ENCODE assay signal across 8 mouse cellular contexts in the genomic region with DNA sequence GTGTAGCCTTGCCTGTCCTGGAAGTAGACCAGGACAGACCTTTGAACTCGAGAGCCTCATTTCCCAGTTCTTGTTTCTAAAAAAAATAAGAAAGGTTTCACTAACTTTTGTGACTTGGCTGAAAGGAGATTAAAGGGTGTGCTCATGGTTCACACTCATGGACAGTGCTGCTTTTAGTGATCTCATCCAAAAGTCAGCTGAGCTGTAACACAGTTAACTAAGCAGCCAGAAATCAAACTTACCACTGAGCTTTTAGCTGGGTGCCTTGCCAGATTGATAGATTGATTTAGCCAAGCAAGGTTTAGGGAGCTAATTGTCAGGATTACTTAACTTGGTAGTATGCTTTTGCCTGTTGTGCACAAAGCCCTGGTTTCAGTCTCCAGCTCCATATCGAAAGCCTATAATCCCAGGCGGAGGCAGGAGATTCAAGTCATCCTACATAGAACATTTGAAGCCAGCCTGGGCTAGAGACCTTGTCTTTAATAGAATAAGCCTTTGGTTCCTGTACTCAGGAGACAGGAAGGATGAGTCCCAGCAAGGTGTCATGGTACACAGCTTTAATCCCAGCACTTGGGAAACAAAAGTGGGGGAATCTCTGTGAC. TPM values are rescaled to one million over a fixed set of nuclear protein-coding genes. Genes with fewer than 3 reads are reported as not detected.
DNase-seq lines count a peak whose midpoint lies in the region; ATAC-seq and TF ChIP-seq lines count a peak whose summit lies in the region.

No protein-coding gene starts in this region.

- H3K9me3 ChIP-seq in kidney, embryonic 15.5 days (replicated peaks), result no peaks in the 10 kb centered on the region
- H3K9me3 ChIP-seq in embryonic facial prominence, embryonic 10.5 days, result no peaks in the 10 kb centered on the region
- H3K9me3 ChIP-seq in intestine, embryonic 14.5 days (ENCODE audit: control insufficient read depth, low read length), result no peaks in the 10 kb centered on the region
- no peaks in the 10 kb centered on the region for H3K9me3 ChIP-seq in midbrain, postnatal 0 days (ENCODE audit: low read length)

- no peak for DNase-seq in kidney, adult 8-10 months
- DNase-seq in embryonic facial prominence, embryonic 10.5 days (ENCODE audit: low spot score), result no peak
- no peak for DNase-seq in intestine, embryonic 14.5 days (ENCODE audit: low spot score)
- no peak for DNase-seq in midbrain, postnatal 0 days (ENCODE audit: low spot score)
- DNase-seq in thymus, postnatal 36 days, result no peak
- no peak for DNase-seq in layer of hippocampus, adult 9-10 months (ENCODE audit: low spot score)
- no peak for DNase-seq in thymus, adult 18-20 months

- no peak for TF ChIP-seq CTCF in midbrain, postnatal 0 days (IDR thresholded peaks at IDR 0.05)

- H3K4me2 ChIP-seq in kidney, embryonic 15.5 days, result peak overlapping the region; percentile 84
- peak overlapping the region; percentile 95 for H3K4me2 ChIP-seq in intestine, embryonic 14.5 days (ENCODE audit: low read length)
- peak overlapping the region; percentile 88; the same call in 1 of the 2 replicates for H3K4me2 ChIP-seq in midbrain, postnatal 0 days (ENCODE audit: low read depth, low read length, poor library complexity, severe bottlenecking)

- WGBS in kidney, embryonic 15.5 days, result 76% methylated on average over 3 of the region's 3 CpGs
- WGBS in embryonic facial prominence, embryonic 10.5 days, result 89% methylated on average over 3 of the region's 3 CpGs
- 79% methylated on average over 3 of the region's 3 CpGs for WGBS in intestine, embryonic 14.5 days
- WGBS in midbrain, postnatal 0 days, result 88% methylated on average over 3 of the region's 3 CpGs

- H3K4me3 ChIP-seq in kidney, embryonic 15.5 days (replicated peaks), result peak overlapping the region; percentile 63
- H3K4me3 ChIP-seq in embryonic facial prominence, embryonic 10.5 days, result peak overlapping the region; percentile 84
- peak overlapping the region; percentile 94 for H3K4me3 ChIP-seq in intestine, embryonic 14.5 days (ENCODE audit: low read depth, low read length)
- peak overlapping the region; percentile 87; the same call in 1 of the 2 replicates for H3K4me3 ChIP-seq in midbrain, postnatal 0 days (ENCODE audit: low read depth, low read length)

- H3K4me1 ChIP-seq in kidney, embryonic 15.5 days, result peaks cover 36% of the 10 kb centered on the region
- H3K4me1 ChIP-seq in embryonic facial prominence, embryonic 10.5 days, result peaks cover 28% of the 10 kb centered on the region
- H3K4me1 ChIP-seq in intestine, embryonic 14.5 days (replicated peaks; ENCODE audit: control insufficient read depth, insufficient read depth, low read length), result peaks cover 16% of the 10 kb centered on the region
- H3K4me1 ChIP-seq in midbrain, postnatal 0 days (ENCODE audit: insufficient read depth, low read length), result peaks cover 7% of the 10 kb centered on the region; the same call in 1 of the 2 replicates

- no peak for ATAC-seq in kidney, embryonic 15.5 days (replicated peaks; ENCODE audit: low FRiP score)
- ATAC-seq in intestine, embryonic 14.5 days (replicated peaks; ENCODE audit: low FRiP score, low TSS enrichment, low read depth), result no peak
- no peak for ATAC-seq in midbrain, postnatal 0 days (ENCODE audit: low FRiP score)

- H3K27me3 ChIP-seq in kidney, embryonic 15.5 days, result no peaks in the 10 kb centered on the region
- no peaks in the 10 kb centered on the region for H3K27me3 ChIP-seq in embryonic facial prominence, embryonic 10.5 days (replicated peaks; ENCODE audit: low read depth, poor library complexity, severe bottlenecking)
- H3K27me3 ChIP-seq in intestine, embryonic 14.5 days (replicated peaks; ENCODE audit: control insufficient read depth, insufficient read depth, low read length), result no peaks in the 10 kb centered on the region
- no peaks in the 10 kb centered on the region for H3K27me3 ChIP-seq in midbrain, postnatal 0 days (ENCODE audit: insufficient read depth, low read length)

- H3K27ac ChIP-seq in kidney, embryonic 15.5 days, result no peak overlapping the region
- no peak overlapping the region for H3K27ac ChIP-seq in embryonic facial prominence, embryonic 10.5 days (replicated peaks)
- H3K27ac ChIP-seq in intestine, embryonic 14.5 days (ENCODE audit: low read depth), result no peak overlapping the region
- no peak overlapping the region for H3K27ac ChIP-seq in midbrain, postnatal 0 days (ENCODE audit: low read depth, low read length)

- peaks cover 61% of the 10 kb centered on the region for H3K36me3 ChIP-seq in kidney, embryonic 15.5 days
- peaks cover 63% of the 10 kb centered on the region for H3K36me3 ChIP-seq in embryonic facial prominence, embryonic 10.5 days (replicated peaks)
- H3K36me3 ChIP-seq in intestine, embryonic 14.5 days (ENCODE audit: control insufficient read depth, insufficient read depth, low read length), result peaks cover 58% of the 10 kb centered on the region
- H3K36me3 ChIP-seq in midbrain, postnatal 0 days (ENCODE audit: insufficient read depth, low read length), result peaks cover 24% of the 10 kb centered on the region

- peak overlapping the region; percentile 75 for H3K9ac ChIP-seq in kidney, embryonic 15.5 days
- H3K9ac ChIP-seq in intestine, embryonic 14.5 days (ENCODE audit: low read length), result peak overlapping the region; percentile 86
- 0 out of 2 replicates have a peak overlapping the region, but pooled peaks have one; percentile 8 for H3K9ac ChIP-seq in midbrain, postnatal 0 days (replicated peaks; ENCODE audit: low read length, poor library complexity, severe bottlenecking)

RNA-seq across cellular contexts. Expression of gene Rnps1, which starts 1.8 kb away (rescaled TPM):
- polyA plus RNA-seq in kidney, embryonic 15.5 days (2015; fragmentation: Nextera tagmentation; extraction: Ambion mirVana), result 293 and 318 TPM in 2 replicates
- polyA plus RNA-seq in embryonic facial prominence, embryonic 10.5 days (2016; fragmentation: Nextera tagmentation; extraction: Ambion mirVana), result 471 and 476 TPM in 2 replicates
- polyA plus RNA-seq in intestine, embryonic 14.5 days (2014; fragmentation: Nextera tagmentation; extraction: Ambion mirVana), result 267 and 292 TPM in 2 replicates
- total RNA-seq in midbrain, postnatal 0 days (2014; rRNA removed), result 248 and 260 TPM in 2 replicates
- polyA plus RNA-seq in midbrain, postnatal 0 days (2015; fragmentation: Nextera tagmentation; extraction: Ambion mirVana), result 347 and 350 TPM in 2 replicates

RNA-seq across cellular contexts. Expression of gene Eci1, which starts 10.3 kb away (rescaled TPM):
- polyA plus RNA-seq in kidney, embryonic 15.5 days (2015; fragmentation: Nextera tagmentation; extraction: Ambion mirVana), result 115 and 117 TPM in 2 replicates
- polyA plus RNA-seq in embryonic facial prominence, embryonic 10.5 days (2016; fragmentation: Nextera tagmentation; extraction: Ambion mirVana), result 86.2 and 89.0 TPM in 2 replicates
- 104 and 106 TPM in 2 replicates for polyA plus RNA-seq in intestine, embryonic 14.5 days (2014; fragmentation: Nextera tagmentation; extraction: Ambion mirVana)
- total RNA-seq in midbrain, postnatal 0 days (2014; rRNA removed), result 20.6 and 26.6 TPM in 2 replicates
- 31.0 and 41.1 TPM in 2 replicates for polyA plus RNA-seq in midbrain, postnatal 0 days (2015; fragmentation: Nextera tagmentation; extraction: Ambion mirVana)

RNA-seq across cellular contexts. Expression of gene Dnase1l2, which starts 26.8 kb away (rescaled TPM):
- polyA plus RNA-seq in kidney, embryonic 15.5 days (2015; fragmentation: Nextera tagmentation; extraction: Ambion mirVana), result 2.4 and 3.2 TPM in 2 replicates
- 2.5 and 3.6 TPM in 2 replicates for polyA plus RNA-seq in embryonic facial prominence, embryonic 10.5 days (2016; fragmentation: Nextera tagmentation; extraction: Ambion mirVana)
- polyA plus RNA-seq in intestine, embryonic 14.5 days (2014; fragmentation: Nextera tagmentation; extraction: Ambion mirVana), result 2.4 TPM in 2 replicates
- 5.0 and 5.6 TPM in 2 replicates for total RNA-seq in midbrain, postnatal 0 days (2014; rRNA removed)
- 0.94 and 1.1 TPM in 2 replicates for polyA plus RNA-seq in midbrain, postnatal 0 days (2015; fragmentation: Nextera tagmentation; extraction: Ambion mirVana)

RNA-seq across cellular contexts. Expression of gene E4f1, which starts 54.0 kb away (rescaled TPM):
- 29.9 and 36.7 TPM in 2 replicates for polyA plus RNA-seq in kidney, embryonic 15.5 days (2015; fragmentation: Nextera tagmentation; extraction: Ambion mirVana)
- polyA plus RNA-seq in embryonic facial prominence, embryonic 10.5 days (2016; fragmentation: Nextera tagmentation; extraction: Ambion mirVana), result 35.5 and 36.6 TPM in 2 replicates
- 23.2 and 23.8 TPM in 2 replicates for polyA plus RNA-seq in intestine, embryonic 14.5 days (2014; fragmentation: Nextera tagmentation; extraction: Ambion mirVana)
- 35.1 and 38.0 TPM in 2 replicates for total RNA-seq in midbrain, postnatal 0 days (2014; rRNA removed)
- 25.6 and 30.6 TPM in 2 replicates for polyA plus RNA-seq in midbrain, postnatal 0 days (2015; fragmentation: Nextera tagmentation; extraction: Ambion mirVana)

RNA-seq across cellular contexts. Expression of gene Pgp, which starts 54.0 kb away (rescaled TPM):
- polyA plus RNA-seq in kidney, embryonic 15.5 days (2015; fragmentation: Nextera tagmentation; extraction: Ambion mirVana), result 49.9 and 53.3 TPM in 2 replicates
- polyA plus RNA-seq in embryonic facial prominence, embryonic 10.5 days (2016; fragmentation: Nextera tagmentation; extraction: Ambion mirVana), result 71.0 and 72.8 TPM in 2 replicates
- polyA plus RNA-seq in intestine, embryonic 14.5 days (2014; fragmentation: Nextera tagmentation; extraction: Ambion mirVana), result 73.1 and 81.0 TPM in 2 replicates
- total RNA-seq in midbrain, postnatal 0 days (2014; rRNA removed), result 49.6 and 50.1 TPM in 2 replicates
- polyA plus RNA-seq in midbrain, postnatal 0 days (2015; fragmentation: Nextera tagmentation; extraction: Ambion mirVana), result 86.8 and 88.7 TPM in 2 replicates

Comparison
In these comparisons a context has a peak if more than half of its experiments do, and no peak if none do; other contexts are left out.
1. H3K9ac ChIP-seq: peak in every context shown above with its lines; median percentile 86 in intestine, embryonic 14.5 days; 75 in kidney, embryonic 15.5 days; 8 in midbrain, postnatal 0 days.